Mouse (Mus musculus): ENCODE measurements around the gene Cd160. TPM values are rescaled to one million over a fixed set of nuclear protein-coding genes. Genes with fewer than 3 reads are reported as not detected.

Cd160 gene
- polyA plus RNA-seq, 1 experiment from 2014 or later, result 0.14 TPM

DNA sequence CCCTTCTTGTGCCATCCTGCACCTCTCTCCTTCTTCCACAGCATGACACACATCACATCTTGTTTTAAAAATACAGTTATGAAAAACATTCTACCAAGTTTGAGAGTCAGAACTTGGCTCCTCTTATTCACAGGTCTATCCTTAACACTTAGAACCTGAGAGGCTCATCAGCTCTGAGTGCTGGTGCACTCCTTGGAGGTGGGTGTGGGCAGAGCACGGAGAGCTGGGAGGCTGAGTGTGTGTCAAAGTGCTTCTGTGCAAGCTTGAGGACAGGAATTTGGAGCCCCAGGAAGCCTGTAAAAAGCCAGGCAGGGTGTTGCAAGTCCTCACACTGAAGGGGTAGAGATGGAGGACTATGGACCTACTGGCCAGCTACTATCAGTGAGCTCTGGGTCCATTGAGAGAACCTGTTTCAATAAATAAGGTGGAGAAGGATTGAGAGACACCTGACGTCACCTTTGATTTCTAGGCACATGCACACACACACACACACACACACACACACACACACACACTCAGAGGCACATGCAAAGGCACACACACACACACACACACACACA, 20.1 kb upstream of the Cd160 start:
- Histone ChIP-seq H3K27me3 (no peaks in the 10 kb centered on the region), H3K4me3 (no peak overlapping the region), H3K9me3 (no peaks in the 10 kb centered on the region), H3K27ac (no peak overlapping the region), H3K36me3 (no peaks in the 10 kb centered on the region), H3K9ac (no peak overlapping the region), H3K4me2 (no peak overlapping the region), H3K4me1 (0 out of 2 replicates have a peak, but pooled peaks cover 2% of the 10 kb centered on the region)
- no peak for ATAC-seq (ENCODE audit: insufficient number of reproducible peaks, low FRiP score, low TSS enrichment, low read depth)
- WGBS, result 79% methylated on average over 2 of the region's 2 CpGs

DNA sequence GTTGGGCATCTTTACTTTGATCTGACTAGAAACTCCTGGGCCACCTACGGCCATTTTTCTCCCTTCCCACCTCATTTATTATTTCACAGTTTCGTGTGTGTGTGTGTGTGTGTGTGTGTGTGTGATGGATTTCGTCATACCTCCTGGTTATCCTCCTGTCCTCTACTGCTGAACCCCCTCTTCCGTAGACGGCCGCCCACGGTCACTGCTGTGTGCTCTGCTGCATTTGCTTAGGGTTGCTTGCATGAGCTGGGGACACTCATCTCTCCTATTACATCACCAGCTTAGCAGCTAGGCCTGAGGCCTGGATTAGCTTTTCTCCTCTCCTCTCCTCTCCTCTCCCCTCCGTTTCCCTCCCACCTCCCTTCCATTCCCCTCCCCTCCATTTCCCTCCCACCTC, 19.3 kb upstream of the Cd160 start:
- Histone ChIP-seq H3K27me3 (no peaks in the 10 kb centered on the region), H3K4me3 (no peak overlapping the region), H3K9ac (no peak overlapping the region), H3K9me3 (no peaks in the 10 kb centered on the region), H3K4me1 (0 out of 2 replicates have a peak, but pooled peaks cover 2% of the 10 kb centered on the region), H3K27ac (no peak overlapping the region), H3K36me3 (no peaks in the 10 kb centered on the region), H3K4me2 (no peak overlapping the region)
- no peak for ATAC-seq (ENCODE audit: insufficient number of reproducible peaks, low FRiP score, low TSS enrichment, low read depth)
- WGBS, result 87% methylated on average over 7 of the region's 8 CpGs

DNA sequence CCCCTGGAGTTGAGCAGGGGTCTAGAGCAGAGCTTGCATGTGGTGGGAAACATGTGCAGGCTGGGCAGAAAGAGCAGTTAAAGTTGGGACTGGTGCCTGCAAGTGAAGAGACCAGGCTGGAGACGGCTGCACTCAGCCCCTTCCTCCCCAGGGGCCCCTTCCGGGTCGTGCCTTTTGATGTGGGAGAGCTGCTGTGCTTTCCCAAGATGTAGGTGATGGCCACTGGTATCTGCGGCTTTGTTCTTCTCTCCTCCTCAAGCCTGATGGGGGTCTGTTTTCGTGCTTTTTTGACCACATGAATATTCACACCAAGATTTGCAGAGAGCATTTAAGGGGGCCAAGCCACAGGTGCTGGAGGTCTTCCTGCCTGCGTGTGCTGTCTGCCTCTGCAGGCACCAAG, 18.5 kb upstream of the Cd160 start:
- H3K9me3 ChIP-seq, result no peaks in the 10 kb centered on the region
- 13% methylated on average over 6 of the region's 6 CpGs for WGBS
- H3K4me1 ChIP-seq, result 0 out of 2 replicates have a peak, but pooled peaks cover 2% of the 10 kb centered on the region
- no peak overlapping the region for H3K9ac ChIP-seq
- H3K36me3 ChIP-seq, result no peaks in the 10 kb centered on the region
- H3K4me2 ChIP-seq, result no peak overlapping the region
- H3K27me3 ChIP-seq, result no peaks in the 10 kb centered on the region
- no peak overlapping the region for H3K4me3 ChIP-seq
- H3K27ac ChIP-seq, result no peak overlapping the region
- ATAC-seq (ENCODE audit: insufficient number of reproducible peaks, low FRiP score, low TSS enrichment, low read depth), result no peak

DNA sequence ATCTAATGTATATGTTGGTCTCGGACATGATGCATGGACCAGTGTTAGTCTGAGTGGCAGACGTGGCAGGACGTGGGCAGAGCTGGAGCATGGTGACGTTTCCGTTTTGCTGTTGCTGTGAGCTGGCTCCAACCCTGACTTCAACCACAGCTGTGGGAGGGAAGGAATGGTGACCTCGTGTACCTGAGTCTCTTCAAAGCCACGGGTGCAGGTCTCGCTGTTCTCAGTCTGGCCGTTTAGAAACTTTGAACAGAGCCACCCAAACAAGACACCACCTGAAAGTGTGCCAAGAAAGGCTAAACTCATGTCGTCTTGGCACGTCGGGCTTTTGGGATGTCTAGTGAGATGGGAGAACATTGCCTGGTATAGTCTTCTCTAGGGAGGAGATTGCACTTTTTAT, 17.8 kb upstream of the Cd160 start:
- 0 out of 2 replicates have a peak, but pooled peaks cover 2% of the 10 kb centered on the region for H3K4me1 ChIP-seq
- 81% methylated on average over 12 of the region's 12 CpGs for WGBS
- no peaks in the 10 kb centered on the region for H3K27me3 ChIP-seq
- no peak overlapping the region for H3K4me2 ChIP-seq
- ATAC-seq (ENCODE audit: insufficient number of reproducible peaks, low FRiP score, low TSS enrichment, low read depth), result no peak
- H3K9ac ChIP-seq, result no peak overlapping the region
- H3K9me3 ChIP-seq, result no peaks in the 10 kb centered on the region
- H3K4me3 ChIP-seq, result no peak overlapping the region
- H3K27ac ChIP-seq, result no peak overlapping the region
- no peaks in the 10 kb centered on the region for H3K36me3 ChIP-seq

DNA sequence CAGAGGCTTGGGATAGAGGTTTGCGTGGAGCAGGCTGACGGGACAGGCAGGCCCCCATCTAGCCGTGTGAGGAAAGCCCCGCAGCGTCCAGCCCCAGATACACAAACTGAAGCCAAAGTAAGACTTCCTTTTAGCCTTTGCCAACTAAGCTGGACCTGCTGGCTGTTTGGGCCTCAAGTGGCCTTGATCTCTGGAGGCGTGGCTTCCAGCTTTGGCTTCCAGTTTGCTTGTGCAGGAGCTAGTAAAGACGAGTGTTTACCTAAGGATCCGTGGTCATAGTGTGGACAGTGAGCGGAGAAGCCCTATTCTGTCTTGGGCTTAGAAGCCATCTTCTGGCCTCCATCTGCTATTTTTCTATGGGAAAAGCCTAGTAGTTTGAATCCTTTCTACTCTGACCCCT, 16.7 kb upstream of the Cd160 start:
- no peaks in the 10 kb centered on the region for H3K9me3 ChIP-seq
- no peak overlapping the region for H3K4me3 ChIP-seq
- no peak overlapping the region for H3K27ac ChIP-seq
- H3K9ac ChIP-seq, result no peak overlapping the region
- H3K36me3 ChIP-seq, result no peaks in the 10 kb centered on the region
- ATAC-seq (ENCODE audit: insufficient number of reproducible peaks, low FRiP score, low TSS enrichment, low read depth), result no peak
- 0 out of 2 replicates have a peak, but pooled peaks cover 2% of the 10 kb centered on the region for H3K4me1 ChIP-seq
- 79% methylated on average over 9 of the region's 9 CpGs for WGBS
- H3K27me3 ChIP-seq, result no peaks in the 10 kb centered on the region
- H3K4me2 ChIP-seq, result no peak overlapping the region

DNA sequence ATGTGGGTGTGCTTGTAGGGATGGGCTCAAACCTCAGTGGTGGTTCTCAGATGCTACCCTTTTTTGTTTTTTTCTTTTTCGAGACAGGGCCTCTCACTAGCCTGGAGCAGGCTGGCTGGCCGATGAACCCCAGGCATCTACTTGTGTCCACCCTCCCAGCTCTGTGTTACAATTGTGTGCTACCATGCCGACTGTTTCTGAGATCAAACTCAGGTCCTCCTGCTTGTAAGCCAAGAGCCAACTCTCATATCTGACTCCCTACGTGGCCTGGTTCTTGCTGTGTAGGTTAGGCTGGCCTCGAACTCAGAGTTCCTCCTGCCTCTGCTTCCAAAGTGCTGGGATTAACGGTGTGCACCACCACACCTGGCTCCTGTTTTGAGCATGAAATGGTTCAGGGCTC, 16.0 kb upstream of the Cd160 start:
- Histone ChIP-seq H3K27ac (no peak overlapping the region), H3K9ac (no peak overlapping the region), H3K4me1 (0 out of 2 replicates have a peak, but pooled peaks cover 2% of the 10 kb centered on the region), H3K27me3 (no peaks in the 10 kb centered on the region), H3K36me3 (no peaks in the 10 kb centered on the region), H3K9me3 (no peaks in the 10 kb centered on the region), H3K4me2 (no peak overlapping the region), H3K4me3 (no peak overlapping the region)
- 89% methylated on average over 6 of the region's 6 CpGs for WGBS
- no peak for ATAC-seq (ENCODE audit: insufficient number of reproducible peaks, low FRiP score, low TSS enrichment, low read depth)

DNA sequence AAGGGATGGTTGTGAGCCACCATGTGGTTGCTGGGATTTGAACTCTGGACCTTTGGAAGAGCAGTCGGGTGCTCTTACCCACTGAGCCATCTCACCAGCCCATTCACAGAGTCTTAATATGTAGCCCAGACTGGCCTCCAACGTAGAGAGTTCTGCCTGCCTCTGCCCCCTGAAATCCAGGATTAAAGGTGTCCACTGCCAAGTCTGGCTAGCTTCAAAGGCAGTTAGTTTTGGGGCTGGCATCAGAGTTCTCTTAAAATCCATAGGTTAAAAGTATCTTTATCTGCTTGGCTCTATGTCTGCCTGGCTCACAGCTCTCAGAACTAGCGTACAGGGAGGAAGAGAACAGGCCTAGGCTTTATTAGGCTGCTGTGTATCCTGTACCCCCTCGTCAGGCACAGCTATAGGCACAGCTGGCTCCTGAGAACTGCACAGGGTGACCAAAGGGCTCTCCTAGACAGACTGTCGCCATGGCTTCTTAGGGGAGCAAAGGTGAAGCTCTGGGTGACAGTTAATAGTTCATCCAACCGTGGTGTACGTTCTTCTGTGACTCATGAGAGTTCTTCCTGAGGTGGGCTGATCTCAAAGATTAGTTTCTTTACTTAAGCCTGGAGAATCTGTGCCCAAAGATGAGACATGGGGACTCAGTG, 10.0 kb upstream of the Cd160 start:
- Histone ChIP-seq H3K9ac (no peak overlapping the region), H3K27ac (no peak overlapping the region), H3K9me3 (no peaks in the 10 kb centered on the region), H3K27me3 (no peaks in the 10 kb centered on the region), H3K4me2 (no peak overlapping the region), H3K36me3 (no peaks in the 10 kb centered on the region), H3K4me1 (no peaks in the 10 kb centered on the region), H3K4me3 (no peak overlapping the region)
- ATAC-seq (ENCODE audit: insufficient number of reproducible peaks, low FRiP score, low TSS enrichment, low read depth), result no peak
- WGBS, result 71% methylated on average over 7 of the region's 7 CpGs

DNA sequence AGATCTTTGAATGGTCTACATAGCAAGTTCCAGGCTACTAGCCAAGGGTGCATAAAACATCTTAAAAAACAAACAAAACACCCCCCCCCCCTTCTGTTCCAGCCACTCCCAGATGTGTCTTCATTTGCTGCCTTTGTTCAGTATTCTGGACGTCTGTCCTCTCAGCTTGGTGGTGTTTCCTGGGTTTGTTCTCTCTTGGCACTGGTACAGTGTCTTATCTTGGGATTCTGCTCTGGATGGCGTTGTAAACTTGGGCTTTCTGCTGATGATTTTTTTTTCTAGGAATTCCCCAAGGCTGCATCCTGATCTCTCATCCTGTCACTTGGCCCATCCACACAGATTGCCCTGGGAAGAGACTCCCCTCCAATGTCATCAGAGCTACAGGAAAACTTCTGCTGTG, 7.3 kb upstream of the Cd160 start:
- Histone ChIP-seq H3K4me2 (no peak overlapping the region), H3K4me1 (no peaks in the 10 kb centered on the region), H3K36me3 (no peaks in the 10 kb centered on the region), H3K9ac (no peak overlapping the region), H3K27me3 (no peaks in the 10 kb centered on the region), H3K9me3 (no peaks in the 10 kb centered on the region), H3K27ac (no peak overlapping the region), H3K4me3 (no peak overlapping the region)
- 67% methylated on average over 2 of the region's 2 CpGs for WGBS
- no peak for ATAC-seq (ENCODE audit: insufficient number of reproducible peaks, low FRiP score, low TSS enrichment, low read depth)

DNA sequence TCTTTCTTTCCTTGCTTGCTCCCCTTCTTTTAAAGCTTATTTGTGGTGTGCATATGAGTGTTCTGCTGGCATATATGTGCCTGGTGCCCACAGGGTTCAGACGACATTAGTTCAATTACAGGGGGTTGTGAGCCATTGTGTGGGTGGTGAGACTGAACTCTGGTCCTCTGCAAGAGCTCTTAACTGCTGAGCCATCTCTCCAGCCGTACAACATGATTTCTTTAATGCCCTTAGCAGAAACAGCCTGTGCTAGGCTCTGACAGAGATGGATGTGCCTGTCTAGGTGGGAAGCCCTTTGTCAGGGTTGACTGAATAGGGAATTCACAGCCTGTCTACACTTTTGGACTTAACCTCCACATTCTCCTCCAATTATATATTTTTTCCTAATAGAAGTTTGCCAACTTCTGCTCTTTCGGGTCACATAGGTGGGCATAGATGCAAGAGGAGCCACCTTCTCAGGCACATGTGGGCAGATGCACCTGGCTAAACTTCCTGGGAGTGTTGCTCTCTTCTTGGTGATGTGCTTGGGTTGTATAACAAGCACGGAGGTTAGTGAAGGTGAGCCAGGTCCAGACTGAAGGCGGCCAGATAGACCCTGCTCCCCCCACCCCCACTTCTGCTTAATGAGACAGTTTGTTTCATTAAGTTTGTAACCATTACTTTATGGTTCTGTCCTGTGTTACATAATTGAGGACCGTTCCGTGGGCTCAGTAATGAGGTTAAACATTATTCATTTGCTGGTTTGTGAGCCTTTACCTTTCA, 5.6 kb upstream of the Cd160 start:
- Histone ChIP-seq H3K36me3 (no peaks in the 10 kb centered on the region), H3K9me3 (no peaks in the 10 kb centered on the region), H3K27ac (no peak overlapping the region), H3K4me1 (no peaks in the 10 kb centered on the region), H3K4me2 (no peak overlapping the region), H3K27me3 (no peaks in the 10 kb centered on the region), H3K4me3 (no peak overlapping the region), H3K9ac (no peak overlapping the region)
- no peak for ATAC-seq (ENCODE audit: insufficient number of reproducible peaks, low FRiP score, low TSS enrichment, low read depth)
- WGBS, result 64% methylated on average over 7 of the region's 7 CpGs

DNA sequence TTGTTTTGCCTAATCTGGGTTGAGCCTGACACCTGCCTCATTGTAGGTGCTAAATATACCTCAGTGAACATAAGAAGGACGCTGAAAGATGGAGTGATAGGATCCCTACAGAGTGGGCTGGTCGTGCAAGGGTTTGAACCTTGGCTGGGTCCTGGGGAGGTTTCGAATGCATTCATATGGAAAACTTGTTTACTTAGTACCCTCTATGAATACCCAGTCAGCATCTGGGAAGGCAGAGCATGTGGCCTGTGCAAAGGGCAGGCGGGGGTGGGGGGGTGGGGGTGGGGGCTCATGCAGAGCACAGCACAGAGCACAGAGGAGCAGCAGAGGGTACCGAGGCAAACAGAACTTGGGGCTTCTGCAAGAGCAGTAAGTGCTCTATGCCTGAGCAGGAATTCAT, 3.8 kb upstream of the Cd160 start:
- Histone ChIP-seq H3K36me3 (no peaks in the 10 kb centered on the region), H3K27ac (no peak overlapping the region), H3K9ac (no peak overlapping the region), H3K4me2 (no peak overlapping the region), H3K27me3 (no peaks in the 10 kb centered on the region), H3K4me3 (no peak overlapping the region), H3K4me1 (no peaks in the 10 kb centered on the region), H3K9me3 (no peaks in the 10 kb centered on the region)
- 44% methylated on average over 5 of the region's 5 CpGs for WGBS
- no peak for ATAC-seq (ENCODE audit: insufficient number of reproducible peaks, low FRiP score, low TSS enrichment, low read depth)

DNA sequence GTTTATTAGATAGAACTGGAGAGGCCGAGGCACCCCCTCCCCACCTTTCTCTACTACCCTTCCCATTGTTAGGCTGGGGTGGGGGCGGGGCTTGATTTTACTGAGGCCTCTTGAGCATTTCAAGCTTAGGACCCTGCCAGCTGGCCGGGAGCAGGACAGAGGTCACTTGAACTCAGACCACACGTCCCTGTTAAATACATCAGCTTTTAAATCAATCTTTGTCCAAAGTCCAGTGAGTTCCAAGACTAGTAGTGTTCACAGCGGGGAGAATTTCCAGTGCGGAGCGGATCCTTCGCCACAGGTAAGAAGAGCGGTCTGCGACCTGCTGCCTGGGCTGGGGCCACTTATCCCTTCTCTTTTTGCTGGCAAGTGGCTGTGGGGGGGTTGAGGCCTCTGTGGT, 705 bp upstream of the Cd160 start:
- H3K4me3 ChIP-seq, result no peak overlapping the region
- WGBS, result 80% methylated on average over 10 of the region's 10 CpGs
- H3K36me3 ChIP-seq, result no peaks in the 10 kb centered on the region

DNA sequence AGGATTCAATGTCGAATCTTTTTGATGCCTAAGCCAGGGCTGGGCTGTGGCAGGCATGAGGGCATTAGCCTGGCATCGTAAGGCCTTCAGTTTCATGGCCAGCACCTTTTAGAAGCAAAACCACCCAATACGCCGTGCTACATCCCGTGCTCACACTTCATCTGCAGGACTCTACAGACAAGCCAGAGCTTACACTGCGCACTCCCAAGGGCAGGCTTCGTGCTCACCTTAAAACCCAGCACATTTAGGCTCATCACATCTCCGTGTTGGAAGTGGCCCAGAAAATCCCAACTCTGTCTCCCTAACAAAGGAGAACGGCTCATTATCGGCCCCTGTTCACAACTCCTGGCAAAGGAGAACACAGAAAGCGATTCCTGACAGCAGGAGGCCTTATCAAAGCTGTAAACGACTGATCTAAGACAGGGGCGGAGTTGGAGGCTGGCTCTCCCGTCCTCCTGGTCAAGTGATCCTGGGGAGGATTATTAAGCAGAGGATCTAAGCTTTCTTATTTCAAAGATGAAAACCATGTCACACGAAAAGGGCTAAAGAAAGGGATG, 765 bp downstream of the Cd160 start:
- Histone ChIP-seq H3K4me3 (no peak overlapping the region), H3K9ac (no peak overlapping the region), H3K36me3 (no peaks in the 10 kb centered on the region), H3K27ac (no peak overlapping the region), H3K4me2 (no peak overlapping the region), H3K9me3 (no peaks in the 10 kb centered on the region), H3K4me1 (no peaks in the 10 kb centered on the region), H3K27me3 (no peaks in the 10 kb centered on the region)
- WGBS, result 41% methylated on average over 15 of the region's 15 CpGs
- no peak for ATAC-seq (ENCODE audit: insufficient number of reproducible peaks, low FRiP score, low TSS enrichment, low read depth)

More for the DNA sequence above, 705 bp upstream of the Cd160 start:
- Histone ChIP-seq H3K9ac (no peak overlapping the region), H3K4me1 (no peaks in the 10 kb centered on the region), H3K4me2 (no peak overlapping the region), H3K27ac (no peak overlapping the region), H3K27me3 (no peaks in the 10 kb centered on the region), H3K9me3 (no peaks in the 10 kb centered on the region)
- ATAC-seq (ENCODE audit: insufficient number of reproducible peaks, low FRiP score, low TSS enrichment, low read depth), result no peak

All from limb, embryonic 15.5 days (tissue).